Mouse (Mus musculus) MEL (cell line): ENCODE data around the gene Cpt1c. TPM values are rescaled to one million over a fixed set of nuclear protein-coding genes. Genes with fewer than 3 reads are reported as not detected.

Source experiments
- DNase-seq: peaks from one replicate; pipeline ENCODE4 v3.0.0; 2011; ENCODE audit warnings: low read depth, low spot score
- H3K27ac ChIP-seq: 2 replicates; pipeline ENCODE4 v1.5.1; 2012; ENCODE audit warnings: low read depth, mild to moderate bottlenecking, control low read depth, low read length, moderate library complexity; ENCODE audit not compliant: control insufficient read depth
- H3K27me3 ChIP-seq, 2 experiments: fragments of 150-350 bp in 1 of 2; sonication (generic) in 1 of 2; 2 replicates each; pipeline ENCODE4 v1.6.1; 2012; ENCODE audit warnings: low read length in 2 of 2, mild to moderate bottlenecking in 2 of 2, improper control_type of control experiment in 1 of 2, moderate library complexity in 1 of 2; ENCODE audit not compliant: insufficient read depth in 2 of 2, control insufficient read depth in 1 of 2
- H3K36me3 ChIP-seq, 2 experiments: 2 replicates each; pipeline ENCODE4 v1.6.1; 2012 to 2014; ENCODE audit warnings: low read length in 2 of 2, improper control_type of control experiment in 1 of 2, inconsistent platforms in 1 of 2, mild to moderate bottlenecking in 1 of 2; ENCODE audit not compliant: insufficient read depth in 2 of 2, control insufficient read depth in 1 of 2
- H3K4me1 ChIP-seq, 2 experiments: fragments of 150-350 bp in 1 of 2; sonication (generic) in 1 of 2; 2 replicates each; pipeline ENCODE4 v1.6.1; 2012; ENCODE audit warnings: low read length in 2 of 2, improper control_type of control experiment in 1 of 2, mild to moderate bottlenecking in 1 of 2; ENCODE audit not compliant: insufficient read depth in 2 of 2, control insufficient read depth in 1 of 2
- H3K4me3 ChIP-seq, 2 experiments: fragments of 150-350 bp in 1 of 2; sonication (generic) in 1 of 2; 2 replicates each; pipeline ENCODE4 v1.5.1; 2012; ENCODE audit warnings: low read depth in 2 of 2, low read length in 2 of 2, mild to moderate bottlenecking in 2 of 2, moderate library complexity in 2 of 2, control low read depth in 1 of 2, improper control_type of control experiment in 1 of 2; ENCODE audit not compliant: control insufficient read depth in 1 of 2, insufficient read depth in 1 of 2
- H3K79me2 ChIP-seq: 2 replicates; pipeline ENCODE4 v1.6.1; 2012; ENCODE audit warnings: mild to moderate bottlenecking, low read length, moderate library complexity; ENCODE audit not compliant: control insufficient read depth, poor library complexity, insufficient read depth
- H3K9ac ChIP-seq: 2 replicates; pipeline ENCODE4 v1.6.1; 2012; ENCODE audit warnings: low read depth, mild to moderate bottlenecking, control low read depth, low read length, moderate library complexity; ENCODE audit not compliant: control insufficient read depth, poor library complexity, severe bottlenecking
- H3K9me3 ChIP-seq: fragments of 150-350 bp; sonication (generic); replicated peaks from 2 replicates; pipeline ENCODE4 v1.6.1; 2012; ENCODE audit warnings: mild to moderate bottlenecking, low read length, improper control_type of control experiment, moderate library complexity; ENCODE audit not compliant: insufficient read depth
- CTCF ChIP-seq, 3 experiments: IDR thresholded peaks in 2 of 3; conservative IDR thresholded peaks in 1 of 3; 2 replicates each; pipeline ENCODE4 v1.5.1; 2011 to 2012; ENCODE audit warnings: low read length in 3 of 3, low read depth in 2 of 3, mild to moderate bottlenecking in 2 of 3, improper control_type of control experiment in 1 of 3, inconsistent platforms in 1 of 3, mixed read lengths in 1 of 3, moderate library complexity in 1 of 3; ENCODE audit not compliant: control insufficient read depth in 1 of 3, insufficient read depth in 1 of 3, poor library complexity in 1 of 3, severe bottlenecking in 1 of 3
- E2F4 ChIP-seq: IDR thresholded peaks from 2 replicates; pipeline ENCODE4 v1.6.1; 2011; ENCODE audit warnings: low read depth, low read length, improper control_type of control experiment, borderline replicate concordance
- ELF1 ChIP-seq: IDR thresholded peaks from 2 replicates; pipeline ENCODE4 v1.6.1; 2014; ENCODE audit warnings: low read depth, mild to moderate bottlenecking, inconsistent platforms, low read length, improper control_type of control experiment, moderate library complexity
- EP300 ChIP-seq, 2 experiments: IDR thresholded peaks; 2 replicates each; pipeline ENCODE4 v1.6.1; 2011; ENCODE audit warnings: improper control_type of control experiment in 2 of 2, low read length in 2 of 2, low read depth in 1 of 2, mild to moderate bottlenecking in 1 of 2
- ETS1 ChIP-seq: IDR thresholded peaks from 2 replicates; pipeline ENCODE4 v1.6.1; 2012; ENCODE audit warnings: low read depth, mild to moderate bottlenecking, inconsistent platforms, low read length, improper control_type of control experiment, moderate library complexity
- GATA1 ChIP-seq: IDR thresholded peaks from 2 replicates; pipeline ENCODE4 v1.6.1; 2011; ENCODE audit warnings: low read depth, low read length, improper control_type of control experiment
- HCFC1 ChIP-seq: IDR thresholded peaks from 2 replicates; pipeline ENCODE4 v1.6.1; 2012; ENCODE audit warnings: low read depth, mild to moderate bottlenecking, inconsistent platforms, low read length, improper control_type of control experiment, moderate library complexity
- KAT2A ChIP-seq: conservative IDR thresholded peaks from 2 replicates; pipeline ENCODE4 v1.6.1; 2012; ENCODE audit warnings: low read depth, low read length, improper control_type of control experiment, inconsistent platforms
- MAZ ChIP-seq: IDR thresholded peaks from 2 replicates; pipeline ENCODE4 v1.6.1; 2012; ENCODE audit warnings: low read depth, mild to moderate bottlenecking, inconsistent platforms, low read length, improper control_type of control experiment
- MXI1 ChIP-seq: IDR thresholded peaks from 2 replicates; pipeline ENCODE4 v1.6.1; 2011; ENCODE audit warnings: mild to moderate bottlenecking, low read depth, low read length, improper control_type of control experiment
- MYB ChIP-seq: IDR thresholded peaks from 2 replicates; pipeline ENCODE4 v1.6.1; 2011; ENCODE audit warnings: mild to moderate bottlenecking, low read depth, low read length, improper control_type of control experiment
- MYC ChIP-seq: IDR thresholded peaks from 2 replicates; pipeline ENCODE4 v1.6.1; 2011; ENCODE audit warnings: low read depth, mild to moderate bottlenecking, low read length, improper control_type of control experiment, moderate library complexity
- POLR2AphosphoS2 ChIP-seq: IDR thresholded peaks from 2 replicates; pipeline ENCODE4 v1.6.1; 2011; ENCODE audit warnings: low read length, improper control_type of control experiment
- POLR2AphosphoS5 ChIP-seq: IDR thresholded peaks from 2 replicates; pipeline ENCODE4 v1.6.1; 2012; ENCODE audit warnings: low read depth, borderline replicate concordance, mild to moderate bottlenecking, inconsistent platforms, low read length, moderate library complexity, mixed read lengths
- RAD21 ChIP-seq: IDR thresholded peaks from 2 replicates; pipeline ENCODE4 v1.6.1; 2011; ENCODE audit warnings: mild to moderate bottlenecking, low read depth, low read length, improper control_type of control experiment
- RCOR1 ChIP-seq: IDR thresholded peaks from 2 replicates; pipeline ENCODE4 v1.6.1; 2012; ENCODE audit warnings: low read depth, mild to moderate bottlenecking, inconsistent platforms, low read length, improper control_type of control experiment
- SIN3A ChIP-seq: IDR thresholded peaks from 2 replicates; pipeline ENCODE4 v1.6.1; 2012; ENCODE audit warnings: low read length, improper control_type of control experiment, inconsistent platforms
- SMC3 ChIP-seq: IDR thresholded peaks from 2 replicates; pipeline ENCODE4 v1.6.1; 2011; ENCODE audit warnings: low read depth, low read length, improper control_type of control experiment
- TAL1 ChIP-seq: IDR thresholded peaks from 2 replicates; pipeline ENCODE4 v1.6.1; 2012; ENCODE audit warnings: mild to moderate bottlenecking, inconsistent platforms, low read length, moderate library complexity, mixed read lengths
- TBP ChIP-seq: IDR thresholded peaks from 2 replicates; pipeline ENCODE4 v1.8.0; 2011; ENCODE audit warnings: low read depth, low read length, improper control_type of control experiment
- TCF12 ChIP-seq: IDR thresholded peaks from 2 replicates; pipeline ENCODE4 v1.6.1; 2014; ENCODE audit warnings: low read depth, mild to moderate bottlenecking, inconsistent platforms, low read length, improper control_type of control experiment, moderate library complexity
- UBTF ChIP-seq: IDR thresholded peaks from 2 replicates; pipeline ENCODE4 v1.6.1; 2012; ENCODE audit warnings: low read depth, mild to moderate bottlenecking, inconsistent platforms, low read length, improper control_type of control experiment, moderate library complexity, borderline replicate concordance; ENCODE audit not compliant: insufficient read depth
- USF2 ChIP-seq, 2 experiments: IDR thresholded peaks; 2 replicates each; pipeline ENCODE4 v1.6.1; 2011 to 2012; ENCODE audit warnings: improper control_type of control experiment in 2 of 2, low read length in 2 of 2, borderline replicate concordance in 1 of 2, inconsistent platforms in 1 of 2, low read depth in 1 of 2, mild to moderate bottlenecking in 1 of 2; ENCODE audit not compliant: insufficient read depth in 1 of 2
- ZC3H11A ChIP-seq: IDR thresholded peaks from 2 replicates; pipeline ENCODE4 v1.6.1; 2012; ENCODE audit warnings: low read depth, mild to moderate bottlenecking, inconsistent platforms, low read length, improper control_type of control experiment
- ZNF384 ChIP-seq: IDR thresholded peaks from 2 replicates; pipeline ENCODE4 v1.6.1; 2012; ENCODE audit warnings: low read depth, mild to moderate bottlenecking, inconsistent platforms, low read length, improper control_type of control experiment
- polyA plus RNA-seq, 2 experiments: library from polyadenylated mRNA; stranded (reverse) in 1 of 2; unstranded in 1 of 2; fragments of >175 nt in 1 of 2; fragments of >200 nt in 1 of 2; gene quantifications; 2 replicates each; pipeline versions ENCODE4 v1.2.1 to v1.2.4; 2012; ENCODE audit warnings: low replicate concordance in 2 of 2, low read depth in 1 of 2; ENCODE audit not compliant: insufficient read length in 2 of 2, insufficient read depth in 1 of 2, missing spikeins in 1 of 2
- total RNA-seq: library from RNA; depleted of rRNA; stranded (reverse); fragments of 300-350 nt; gene quantifications from 2 replicates; pipeline ENCODE4 v1.2.3, GENCODE M21; 2012

Gene Cpt1c
- total and polyA plus RNA-seq, 3 experiments: 0.35 to 0.81 TPM; not detected in 1

GRCm38 (mm10) chr7:44955628-44956027 lies 19.0 kb downstream of the Cpt1c start:
- Histone ChIP-seq H3K9me3 (no peaks in the 10 kb centered on the region), H3K27me3 (no peaks in the 10 kb centered on the region), H3K27ac (no peak overlapping the region), H3K36me3 (no peaks in the 10 kb centered on the region; a peak in 1 of 4 replicates), H3K9ac (no peak overlapping the region), H3K4me3 (no peak overlapping the region), H3K79me2 (no peaks in the 10 kb centered on the region), H3K4me1 (peaks cover 0 to 4% of the 10 kb centered on the region in 2 experiments; a peak in 1 of 4 replicates)
- peak; percentile 71 for DNase-seq
- TF ChIP-seq MYC (0 out of 2 replicates have a peak, but pooled peaks have one; percentile 40), SIN3A (0 out of 2 replicates have a peak, but pooled peaks have one; percentile 41), ZC3H11A (peak; percentile 65), POLR2AphosphoS2 (no peak), RAD21 (peak; percentile 75), UBTF (no peak), SMC3 (peak; percentile 71), CTCF (IDR thresholded peaks at IDR 0.05 in 2 of 3, conservative IDR thresholded peaks at IDR 0.05 in 1 of 3; ENCODE audit: control insufficient read depth in 1 of 3, insufficient read depth in 1 of 3, low read depth in 2 of 3, low read length in 3 of 3, poor library complexity in 1 of 3, severe bottlenecking in 1 of 3) (peak; percentile 57 to 83 (median 71))

- TF ChIP-seq ZNF384: no peak
- no peak for TF ChIP-seq ZC3H11A
- TF ChIP-seq MYB: no peak
- no peak for TF ChIP-seq ETS1
- TF ChIP-seq RAD21: no peak
- TF ChIP-seq TBP: no peak
- no peak for TF ChIP-seq MAZ
- TF ChIP-seq TCF12: no peak
- TF ChIP-seq MXI1: no peak
- no peak for TF ChIP-seq EP300 (IDR thresholded peaks at IDR 0.05; ENCODE audit: low read depth in 1 of 2, low read length in 2 of 2)
- no peak for TF ChIP-seq TAL1
- no peak for TF ChIP-seq GATA1
- TF ChIP-seq USF2 (IDR thresholded peaks at IDR 0.05; ENCODE audit: borderline replicate concordance in 1 of 2, insufficient read depth in 1 of 2, low read depth in 1 of 2, low read length in 2 of 2): no peak
- TF ChIP-seq HCFC1: no peak
- no peak for TF ChIP-seq RCOR1
- TF ChIP-seq KAT2A: no peak
- TF ChIP-seq E2F4: no peak
- TF ChIP-seq POLR2AphosphoS5: no peak
- no peak for TF ChIP-seq ELF1
- H3K36me3 ChIP-seq: no peaks in the 10 kb centered on the region; a peak in 1 of 4 replicates
- no peaks in the 10 kb centered on the region for H3K27me3 ChIP-seq
Measured at GRCm38 (mm10) chr7:44954091-44954885, 20.4 kb downstream of the Cpt1c start.

More at GRCm38 (mm10) chr7:44954091-44954885, 20.4 kb downstream of the Cpt1c start:
- no peak overlapping the region for H3K4me3 ChIP-seq
- peaks cover 0 to 4% of the 10 kb centered on the region in 2 experiments; a peak in 1 of 4 replicates for H3K4me1 ChIP-seq
- H3K27ac ChIP-seq: no peak overlapping the region
- no peak overlapping the region for H3K9ac ChIP-seq
- H3K79me2 ChIP-seq: no peaks in the 10 kb centered on the region
- no peak for DNase-seq
- no peaks in the 10 kb centered on the region for H3K9me3 ChIP-seq
